Mouse (Mus musculus) lung, postnatal 10 days (tissue): ENCODE measurements around the gene Klrb1a.
A peak's percentile ranks its signal among the peaks of the same experiment; 100 is the strongest.

Experiments used
- DNase-seq: peaks from one replicate; pipeline ENCODE4 v3.0.0; 2021

Klrb1a gene

DNA sequence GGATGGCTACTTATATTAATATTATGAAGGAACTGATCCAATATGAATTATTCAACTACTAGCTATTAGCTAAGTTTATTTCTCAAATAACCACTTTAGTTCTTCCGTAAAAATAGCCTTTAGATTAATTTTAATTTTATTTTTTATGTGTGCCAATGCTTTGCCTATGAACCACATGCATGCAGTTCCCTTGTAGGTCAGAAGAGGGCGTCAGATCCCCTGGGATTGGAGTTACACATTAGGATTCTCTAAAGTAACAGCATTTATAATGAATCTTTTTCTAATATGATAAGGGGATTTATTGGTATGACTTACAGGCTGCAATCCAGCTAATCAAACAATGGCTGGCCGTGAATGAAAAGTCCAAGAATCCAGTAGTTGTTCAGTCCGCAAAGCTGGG lies 23.8 kb downstream of the Klrb1a start:
- no peak for DNase-seq

DNA sequence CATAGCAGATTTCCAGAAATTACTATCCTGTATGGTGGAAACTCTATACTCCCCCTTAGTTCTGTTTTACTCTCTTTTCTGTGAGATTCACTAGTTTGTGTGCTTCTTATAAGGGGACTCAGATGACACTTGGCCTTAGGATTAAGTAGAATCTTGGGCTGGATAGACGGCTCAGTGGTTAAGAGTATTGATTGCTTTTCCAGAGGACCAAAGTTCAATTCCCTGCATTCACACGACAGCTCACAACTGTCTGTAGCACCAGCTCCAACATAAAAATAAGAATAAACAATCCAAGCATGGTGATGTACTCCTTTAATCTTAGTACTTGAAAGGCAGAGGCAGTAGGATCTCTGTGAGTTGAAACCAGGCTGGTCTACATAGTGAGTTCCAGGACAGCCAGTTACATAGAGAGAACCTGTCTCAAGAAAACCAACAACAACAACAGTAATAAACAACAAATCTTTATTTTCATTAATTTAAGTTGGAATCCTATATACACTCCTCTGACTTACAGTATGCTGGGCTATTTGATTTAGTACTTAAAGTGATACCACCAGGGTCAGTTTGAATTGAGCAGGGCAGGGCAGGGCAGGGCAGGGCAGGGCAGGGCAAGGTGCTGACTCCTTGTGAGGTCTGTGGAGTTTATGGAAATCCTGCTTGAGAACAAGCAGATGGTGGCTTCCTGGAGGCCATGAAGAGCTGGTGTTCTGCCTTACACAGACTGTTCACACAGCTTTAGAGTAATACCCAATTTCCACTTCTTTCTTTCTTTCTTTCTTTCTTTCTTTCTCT lies 24.9 kb downstream of the Klrb1a start:
- DNase-seq, result no peak

DNA sequence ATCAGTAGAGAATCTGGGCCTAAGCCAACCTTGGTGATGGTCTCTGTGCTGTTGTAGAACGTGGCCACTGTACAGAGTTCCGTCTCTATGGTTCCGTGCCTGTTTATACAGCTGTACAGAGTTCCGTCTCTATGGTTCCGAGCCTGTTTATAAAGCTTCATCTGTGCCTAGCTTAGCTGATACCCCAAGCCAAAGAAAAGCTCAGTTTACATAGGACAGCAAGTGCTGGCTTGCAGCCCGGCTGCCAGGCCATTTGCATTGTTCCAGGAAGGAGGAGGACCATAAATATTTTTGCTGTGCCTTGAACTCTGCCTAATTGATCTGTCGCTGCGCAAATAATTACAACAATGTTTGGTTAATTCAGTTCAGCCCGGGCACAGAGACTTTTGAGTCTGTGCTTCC lies 26.2 kb downstream of the Klrb1a start:
- DNase-seq, result peak; percentile 88

GRCm38 (mm10) chr6:128594651-128595050 lies 28.7 kb downstream of the Klrb1a start:
- no peak for DNase-seq

DNA sequence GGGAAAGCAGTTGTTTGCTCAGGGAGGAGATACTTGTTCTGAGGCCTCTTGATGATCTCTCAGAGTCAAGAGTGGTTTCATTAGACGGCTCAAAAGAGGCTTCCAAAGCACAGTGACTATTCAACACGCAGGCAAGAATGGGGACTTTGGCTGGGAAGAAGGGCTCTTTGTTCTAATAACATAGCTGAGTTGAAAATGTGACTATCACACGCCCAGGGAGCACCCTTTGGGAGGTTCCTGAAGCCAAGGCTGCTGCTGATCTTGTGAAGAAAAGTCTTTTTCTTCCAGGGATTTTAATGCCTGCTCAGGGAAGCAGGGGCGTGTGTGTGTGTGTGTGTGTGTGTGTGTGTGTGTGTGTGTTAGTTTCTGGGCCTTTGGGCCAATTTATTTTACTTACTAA lies 33.9 kb downstream of the Klrb1a start:
- no peak for DNase-seq

GRCm38 (mm10) chr6:128587619-128588018 lies 35.7 kb downstream of the Klrb1a start:
- DNase-seq, result no peak

DNA sequence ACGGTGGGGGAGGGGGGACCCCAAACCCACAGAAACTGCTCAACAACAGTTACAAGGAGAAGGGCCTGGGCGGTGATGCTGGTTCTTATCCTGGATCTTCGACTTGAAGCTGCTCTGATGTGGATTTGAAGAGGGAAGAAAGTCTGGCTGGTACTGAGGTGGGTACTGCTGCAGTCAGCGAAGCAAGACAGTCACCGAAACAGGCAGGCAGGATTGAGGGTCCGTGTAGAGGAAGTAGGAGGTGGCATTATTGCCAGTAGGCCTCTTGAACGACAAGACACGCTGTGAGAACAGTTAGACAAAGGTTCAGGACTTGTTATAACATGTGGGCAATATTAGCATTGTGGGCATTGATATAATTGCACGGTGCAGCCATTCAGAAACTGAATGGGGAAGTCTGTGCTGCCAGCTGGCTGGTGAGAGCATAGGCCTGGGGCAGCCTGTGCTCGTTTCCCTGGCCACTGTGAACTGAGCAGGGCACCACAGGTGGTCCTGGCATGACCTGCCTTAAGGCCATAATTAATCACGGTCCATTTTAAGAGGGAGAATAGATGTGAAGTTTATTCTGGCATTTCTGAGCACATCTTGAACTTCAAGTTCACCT lies 37.6 kb downstream of the Klrb1a start:
- DNase-seq, result no peak

DNA sequence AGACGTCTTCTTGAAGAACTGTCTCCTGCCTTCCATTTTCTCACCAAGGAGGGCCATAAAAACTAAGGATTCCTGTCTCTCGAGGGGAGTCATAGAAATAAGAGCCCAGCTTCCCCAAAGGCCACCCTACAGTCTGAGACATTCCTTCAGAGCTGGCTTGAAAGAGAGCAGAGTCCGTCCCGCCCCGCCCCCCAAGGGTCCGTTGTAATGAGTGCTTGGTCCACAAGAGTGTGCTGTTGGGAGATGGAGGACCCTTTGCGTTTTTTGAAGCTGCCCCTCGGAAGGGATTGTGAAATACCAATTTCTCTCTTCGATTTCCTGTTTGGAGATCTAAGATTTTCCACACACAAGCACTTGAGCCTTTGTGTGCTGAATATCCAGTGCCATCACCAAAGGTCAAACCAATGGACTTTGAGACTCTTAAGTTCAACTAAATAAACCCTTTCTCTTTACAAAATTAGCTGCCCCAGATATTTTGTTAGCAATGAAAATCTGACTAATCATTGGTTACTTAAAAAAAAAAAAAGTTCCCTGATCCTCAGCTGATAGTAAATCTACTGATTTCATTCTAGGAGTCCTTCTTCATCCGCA lies 39.2 kb downstream of the Klrb1a start:
- peak; percentile 64 for DNase-seq

DNA sequence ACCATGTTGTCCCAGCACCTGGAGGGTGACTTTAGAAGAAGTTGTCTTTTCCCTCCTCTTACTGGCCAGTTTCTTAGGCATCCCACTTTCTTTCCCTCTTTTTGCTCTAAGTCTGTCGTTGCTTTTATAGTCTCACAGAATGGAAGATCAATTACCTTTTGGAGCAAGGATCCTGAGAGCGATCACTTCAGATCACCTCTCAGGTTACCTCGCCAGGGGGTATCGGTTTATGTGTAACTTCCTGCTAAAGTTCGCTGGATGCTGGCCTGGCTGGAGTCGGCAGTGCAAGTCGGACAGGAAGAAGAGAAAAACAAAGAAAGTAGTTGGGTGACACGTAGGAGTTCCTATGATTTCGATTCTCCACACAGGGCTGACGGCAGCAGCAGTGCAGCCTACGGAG lies 41.8 kb downstream of the Klrb1a start, which contains the start of gene A2ml1:
TSS of gene A2ml1 (minus strand) at position 101 of the 400 bp plus-strand sequence.
- DNase-seq, result no peak

DNA sequence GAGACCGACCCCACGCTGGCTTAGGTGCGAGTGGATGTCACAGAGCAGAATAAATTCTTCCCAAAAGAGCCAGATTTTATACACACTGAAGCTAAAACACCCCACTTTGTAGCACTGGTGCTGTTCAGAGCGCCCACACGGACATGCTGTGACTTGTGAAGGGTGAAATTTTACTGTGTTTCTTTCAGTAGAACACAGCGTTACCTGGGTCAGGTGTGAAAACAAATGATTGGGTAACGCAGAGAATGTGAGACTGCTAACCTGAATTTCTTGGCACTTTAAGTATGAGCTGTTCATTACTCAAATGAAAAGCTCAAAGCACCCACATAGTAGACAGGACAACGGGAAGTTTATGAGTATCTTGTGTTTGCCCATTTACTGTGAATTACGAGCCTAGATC lies 46.0 kb downstream of the Klrb1a start:
- DNase-seq, result no peak

GRCm38 (mm10) chr6:128566589-128566988 lies 56.7 kb downstream of the Klrb1a start:
- DNase-seq, result no peak
